Mouse (Mus musculus): ENCODE measurements around the gene Otud7a.

The Otud7a gene

GRCm38 (mm10) chr7:63558918-63559317 is 114.4 kb downstream of the Otud7a start:
- intact Hi-C loops (cut with DNase I), result no loop called here

DNA sequence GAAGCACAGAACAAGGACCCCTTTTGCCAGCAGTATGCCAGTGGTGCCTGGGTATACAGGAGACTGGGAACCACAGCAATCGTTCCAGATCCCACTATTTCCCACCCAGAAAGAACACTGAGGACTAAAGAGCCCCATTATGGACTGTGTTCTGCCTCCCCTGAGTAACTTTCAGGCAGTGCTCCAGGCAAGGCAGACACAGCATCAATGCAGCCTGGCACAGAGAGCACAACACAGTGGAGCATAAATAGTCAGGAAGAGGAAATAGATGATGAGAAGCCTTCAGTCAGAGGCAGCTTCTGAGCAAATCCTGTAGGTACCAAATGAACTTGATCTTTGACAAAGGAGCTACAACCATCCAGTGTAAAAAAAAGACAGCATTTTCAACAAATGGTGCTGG is 115.1 kb downstream of the Otud7a start:
- intact Hi-C loops (cut with DNase I), result no loop called here

DNA sequence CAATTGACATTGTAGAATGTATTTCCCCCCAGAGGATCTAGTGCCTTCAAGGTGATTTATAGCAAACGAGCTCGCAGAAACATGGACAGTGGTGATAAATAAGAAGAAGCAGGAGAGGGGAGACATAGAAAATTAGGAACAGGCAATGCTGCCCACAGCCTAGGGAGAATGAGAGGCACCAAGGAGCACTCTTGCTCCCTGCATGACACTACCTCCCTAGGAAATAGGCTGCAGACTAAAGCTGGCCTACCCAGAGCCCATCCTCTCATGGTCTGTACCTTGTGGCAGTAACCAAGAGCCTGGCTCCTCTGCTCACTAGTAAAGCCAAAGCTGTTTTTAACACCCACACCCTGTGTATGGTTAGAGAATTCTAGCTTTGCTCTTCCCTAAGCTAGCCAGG is 138.8 kb downstream of the Otud7a start:
- intact Hi-C loops (cut with DNase I), result no loop called here

DNA sequence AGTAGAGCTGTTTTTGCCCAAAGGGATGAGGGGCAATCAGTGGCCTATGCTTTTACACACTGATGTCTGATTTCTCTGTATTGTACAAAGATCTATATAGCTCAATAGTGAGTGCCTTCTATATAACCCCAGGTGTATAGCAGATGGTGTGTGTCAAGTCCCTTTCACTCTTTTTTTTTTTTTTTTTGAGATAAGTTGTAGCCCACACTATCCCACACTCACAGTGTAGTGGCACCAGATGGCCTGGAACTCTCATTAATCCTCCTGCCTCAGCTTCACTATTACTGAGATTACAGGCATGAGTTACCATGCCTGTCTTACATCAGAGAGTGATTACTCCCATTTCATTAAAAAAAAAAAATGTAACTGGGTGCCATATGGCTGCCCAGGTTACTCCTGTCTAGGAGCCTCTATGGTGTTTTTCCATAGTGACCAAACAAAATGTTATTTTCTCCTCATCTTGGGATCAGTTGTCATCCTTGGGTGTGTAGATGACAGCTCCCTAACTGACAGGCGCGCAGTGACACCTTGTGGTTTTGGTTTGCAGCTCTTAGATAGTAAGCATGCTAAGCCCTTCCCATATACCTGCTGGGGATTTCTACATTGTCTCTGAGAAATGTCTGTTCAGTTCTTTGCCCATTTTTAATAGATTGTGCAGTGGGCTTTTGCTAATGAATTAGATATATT is 141.8 kb downstream of the Otud7a start:
- intact Hi-C loops (cut with DNase I), result no loop called here

DNA sequence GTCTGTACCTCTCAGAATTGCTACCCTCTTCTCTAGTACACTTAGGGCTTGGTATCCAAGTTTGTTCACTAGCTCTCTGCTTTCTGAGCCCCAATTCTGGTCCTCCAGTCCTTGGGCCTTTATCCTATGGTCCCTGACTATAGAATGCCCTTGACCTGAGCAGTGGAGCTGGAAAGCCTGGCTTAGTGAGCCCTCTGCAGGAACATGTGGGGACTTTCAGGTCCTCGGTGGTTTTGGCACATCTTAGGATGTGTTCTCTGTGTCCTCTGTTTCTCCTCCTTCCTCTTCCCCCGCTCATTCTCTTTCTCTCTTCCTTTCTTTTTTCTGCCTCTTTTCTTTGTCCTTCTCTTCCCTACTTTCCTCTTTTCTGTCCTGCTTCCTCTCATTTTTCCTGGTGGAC is 145.8 kb downstream of the Otud7a start:
- intact Hi-C loops (cut with DNase I), result no loop called here

DNA sequence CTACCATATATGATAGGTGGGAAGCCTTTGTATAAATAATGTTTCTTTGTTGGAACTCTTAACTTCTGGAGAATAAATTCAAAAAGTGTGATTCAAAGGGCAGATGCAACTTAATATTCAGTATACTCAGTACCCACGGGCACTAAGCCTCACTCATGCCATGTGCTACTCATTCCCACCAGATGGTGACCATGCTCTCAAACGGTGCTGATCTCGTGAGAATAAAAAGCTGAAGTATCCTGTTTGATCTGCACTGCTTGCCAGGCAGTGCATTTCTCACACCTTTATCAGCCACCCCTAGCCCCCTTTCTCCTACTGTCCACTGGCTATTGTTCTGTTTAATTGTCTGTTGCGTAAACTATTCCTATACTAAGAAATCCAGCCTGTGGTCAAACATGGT is 146.8 kb downstream of the Otud7a start:
- intact Hi-C loops (cut with DNase I), result no loop called here

- intact Hi-C loops (cut with DNase I), result no loop called here
Observed at GRCm38 (mm10) chr7:63592061-63592460, 147.5 kb downstream of the Otud7a start.

DNA sequence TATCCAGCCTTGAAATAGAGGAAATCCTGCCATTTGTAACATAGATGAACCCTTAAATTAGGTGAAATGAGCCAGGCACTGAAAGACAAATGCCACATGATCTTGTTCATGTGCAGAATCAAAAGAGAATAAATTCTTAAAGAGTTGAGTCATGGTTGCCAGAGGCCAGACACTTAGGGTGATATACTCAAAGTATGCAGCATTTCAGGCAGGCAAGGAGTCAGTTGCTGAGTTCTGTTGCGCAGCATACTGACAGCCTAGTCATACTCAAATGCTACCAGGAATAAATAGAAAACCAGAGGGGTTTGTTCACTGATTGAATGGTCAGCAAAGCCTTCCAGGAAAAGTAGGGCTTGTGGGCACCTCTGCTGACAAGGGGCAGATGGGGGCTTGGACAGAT is 160.3 kb downstream of the Otud7a start:
- intact Hi-C loops (cut with DNase I), result no loop called here

- intact Hi-C loops (cut with DNase I), result no loop called here
Observed at GRCm38 (mm10) chr7:63617018-63617417, 172.5 kb downstream of the Otud7a start.

GRCm38 (mm10) chr7:63620776-63621340 is 176.3 kb downstream of the Otud7a start:
- intact Hi-C loops (cut with DNase I), result no loop called here

DNA sequence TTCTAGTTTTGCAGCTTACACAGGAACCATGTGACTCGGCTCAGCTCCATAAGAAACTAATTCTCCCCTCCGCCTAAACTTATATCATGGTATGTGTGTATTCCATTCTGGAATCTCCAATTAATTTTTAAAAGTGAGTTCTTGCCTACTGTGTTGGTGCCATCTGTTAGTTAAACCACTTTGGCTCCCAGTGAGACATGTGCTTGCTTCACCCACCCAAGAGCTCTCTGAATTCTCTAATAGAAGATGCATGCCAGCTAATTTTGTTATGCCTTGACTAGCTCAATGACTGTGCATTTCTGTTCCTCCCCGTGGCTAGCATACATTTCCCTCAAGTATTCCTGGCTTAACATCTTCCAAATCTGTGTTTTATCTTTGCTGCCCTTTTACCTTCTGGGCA is 193.1 kb downstream of the Otud7a start:
- intact Hi-C loops (cut with DNase I), result no loop called here

- intact Hi-C loops (cut with DNase I), result no loop called here
Observed at GRCm38 (mm10) chr7:63644002-63644401, 199.5 kb downstream of the Otud7a start.

- intact Hi-C loops (cut with DNase I), result no loop called here
Observed at GRCm38 (mm10) chr7:63647136-63647535, 202.6 kb downstream of the Otud7a start.

DNA sequence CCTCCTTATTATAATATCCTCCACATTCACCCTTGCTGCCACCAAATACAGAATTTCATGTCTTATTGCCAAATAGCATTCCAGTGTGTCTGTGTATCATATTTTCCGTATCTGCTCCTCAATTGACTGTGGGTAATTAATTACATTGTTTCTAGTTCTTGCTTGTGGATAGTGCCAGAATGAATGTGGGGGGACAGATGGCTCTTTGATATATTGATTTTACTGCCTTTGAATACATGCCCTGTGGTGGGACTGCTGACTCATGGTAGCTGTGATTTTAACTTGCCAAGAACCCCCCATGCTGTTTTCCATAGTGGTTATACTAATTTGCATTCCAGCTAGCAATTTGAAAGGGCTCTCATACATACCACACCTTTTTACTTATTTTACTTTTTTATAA is 215.7 kb downstream of the Otud7a start:
- intact Hi-C loops (cut with DNase I), result no loop called here

GRCm38 (mm10) chr7:63662757-63663156 is 218.2 kb downstream of the Otud7a start:
- intact Hi-C loops (cut with DNase I), result no loop called here

DNA sequence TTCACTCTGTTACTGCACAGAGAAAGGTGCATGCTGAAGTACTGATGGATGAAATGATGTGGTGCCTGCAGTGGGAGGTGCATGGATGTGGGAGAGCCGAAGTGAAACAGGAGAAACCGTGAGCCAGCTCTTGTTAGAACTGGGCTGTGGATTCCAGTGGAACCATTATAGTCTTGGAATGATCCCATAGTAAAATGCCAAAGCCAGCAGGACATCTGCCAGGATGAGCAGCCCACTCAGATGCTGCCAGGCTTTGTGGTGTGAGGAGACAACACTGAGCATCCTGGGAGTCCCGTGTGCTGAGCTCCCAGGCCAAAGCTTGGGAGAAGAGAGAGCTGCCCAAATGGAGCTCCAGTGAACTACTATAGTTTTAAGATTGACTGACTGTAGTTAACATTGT is 220.9 kb downstream of the Otud7a start:
- intact Hi-C loops (cut with DNase I), result no loop called here

DNA sequence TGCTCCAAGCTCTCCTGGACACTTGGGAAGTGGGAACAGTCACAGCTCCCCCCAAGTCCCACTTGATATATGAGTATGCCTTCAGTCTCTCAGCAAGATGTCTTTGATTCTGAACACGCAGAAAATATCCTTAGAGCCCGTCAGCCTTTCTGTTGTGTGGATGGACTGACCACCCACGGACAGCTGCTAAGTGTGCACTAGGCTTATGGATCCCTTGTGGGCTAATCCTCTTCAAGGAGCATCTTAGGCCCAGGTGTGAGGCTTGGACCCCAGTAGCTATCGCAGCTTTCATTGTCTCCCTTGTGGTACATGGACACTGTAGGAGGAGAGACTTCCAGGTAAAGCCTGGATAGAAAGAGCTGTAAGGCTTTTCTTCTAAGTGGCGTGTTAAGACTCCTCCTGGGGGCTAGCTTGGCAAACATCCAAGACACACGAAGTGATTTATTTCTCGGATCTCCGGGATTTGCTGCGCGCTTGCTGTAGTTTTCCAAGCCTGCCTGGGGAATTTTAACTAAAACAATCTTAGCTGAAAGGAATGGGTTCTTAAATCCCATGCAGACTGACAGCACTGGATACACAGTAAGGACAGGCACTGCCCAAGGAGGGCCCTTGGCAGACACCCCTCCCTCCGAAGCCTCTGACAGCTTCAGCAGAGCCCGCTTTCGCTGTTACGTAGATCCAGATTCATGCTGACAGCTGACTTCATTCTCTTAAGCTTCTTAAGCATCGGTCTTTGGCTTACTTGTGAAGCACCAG is 223.6 kb downstream of the Otud7a start:
- intact Hi-C loops (cut with DNase I), result no loop called here

GRCm38 (mm10) chr7:63668951-63669350 is 224.4 kb downstream of the Otud7a start:
- intact Hi-C loops (cut with DNase I), result no loop called here

DNA sequence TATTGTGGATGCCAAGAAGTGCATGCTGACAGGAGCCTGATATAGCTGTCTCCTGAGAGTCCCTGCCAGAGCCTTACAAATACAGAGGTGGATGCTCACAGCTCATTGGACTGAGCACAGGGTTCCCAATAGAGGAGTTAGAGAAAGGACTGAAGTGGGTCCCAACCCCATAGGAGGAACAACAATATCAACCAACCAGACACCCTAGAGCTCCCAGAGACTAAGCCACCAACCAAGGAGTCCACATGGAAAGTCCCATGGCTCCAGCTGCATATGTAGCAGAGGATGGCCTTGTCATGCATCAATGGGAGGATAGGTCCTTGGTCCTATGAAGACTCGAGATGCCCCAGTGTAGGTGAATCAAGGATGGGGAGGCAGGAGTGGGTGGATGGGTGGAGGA is 226.4 kb downstream of the Otud7a start:
- intact Hi-C loops (cut with DNase I), result loop anchor here (5.0 kb wide), 1 partner anchor 349 kb away; no protein-coding TSS in a partner anchor

DNA sequence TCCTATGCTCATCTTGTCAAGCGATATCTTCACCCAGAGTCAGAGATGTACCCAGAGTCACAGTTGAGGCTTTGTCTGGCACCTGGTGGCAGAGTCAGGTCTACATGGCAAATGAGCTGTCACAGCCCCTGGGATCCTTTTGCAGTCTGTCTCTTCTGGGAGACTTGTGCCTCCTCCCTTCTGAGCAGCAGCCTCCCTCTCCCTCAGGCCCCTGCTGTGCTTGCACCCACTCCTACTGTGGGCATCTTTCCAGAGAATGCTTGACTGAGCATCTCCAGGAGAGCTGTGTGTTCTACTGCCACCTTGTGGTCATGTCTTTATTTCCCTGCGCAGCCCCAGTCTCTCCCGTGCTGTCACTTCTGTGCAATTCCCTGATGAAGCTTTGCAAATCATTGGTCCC is 227.4 kb downstream of the Otud7a start:
- intact Hi-C loops (cut with DNase I), result loop anchor here (1.0 to 5.0 kb wide), 2 partner anchors 63 to 350 kb away; no protein-coding TSS in a partner anchor

- intact Hi-C loops (cut with DNase I), result no loop called here
Observed at GRCm38 (mm10) chr7:63676631-63677030, 232.1 kb downstream of the Otud7a start.

- intact Hi-C loops (cut with DNase I), result no loop called here
Observed at GRCm38 (mm10) chr7:63677149-63677548, 232.6 kb downstream of the Otud7a start.

DNA sequence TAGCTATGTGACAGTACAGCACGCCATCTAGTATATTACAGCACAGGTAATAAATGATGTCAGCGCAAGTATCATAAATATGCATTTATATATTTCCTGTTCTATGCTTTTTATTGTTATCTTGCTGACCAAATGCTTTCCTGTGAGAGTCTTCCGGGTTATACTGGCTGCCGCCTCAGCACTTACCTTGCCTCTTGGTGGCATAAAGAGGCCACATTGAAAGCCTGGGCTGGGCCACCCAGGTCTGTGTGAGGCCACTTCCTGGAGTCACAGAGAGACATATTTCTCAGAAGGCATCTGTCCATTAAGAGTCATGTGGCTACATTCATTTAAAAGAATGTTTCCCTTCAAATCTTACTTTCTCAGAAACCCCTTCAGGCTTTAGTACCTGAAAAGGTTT is 242.5 kb downstream of the Otud7a start:
- intact Hi-C loops (cut with DNase I), result no loop called here
